Mouse (Mus musculus) lung, adult 2 months (tissue): ENCODE measurements around the gene Tmem176a. TPM values are rescaled to one million over a fixed set of nuclear protein-coding genes. Genes with fewer than 3 reads are reported as not detected.

Experiments used
- DNase-seq: peaks from one replicate; pipeline ENCODE4 v3.0.0; 2022
- H3K4me1 ChIP-seq: fragments of 200-500 bp; 2 replicates; pipeline ENCODE4 v1.6.1; 2011; ENCODE audit warnings: low read length; ENCODE audit not compliant: control insufficient read depth, insufficient read depth
- H3K4me3 ChIP-seq: fragments of 200-500 bp; replicated peaks from 2 replicates; pipeline ENCODE3; 2011; ENCODE audit warnings: low read depth, mild to moderate bottlenecking, control low read depth, low read length; ENCODE audit errors: extremely low read depth
- CTCF ChIP-seq: fragments of 200-500 bp; IDR thresholded peaks from 2 replicates; pipeline ENCODE4 v1.5.1; 2011; ENCODE audit warnings: mild to moderate bottlenecking, low read length, control low read depth; ENCODE audit not compliant: insufficient read depth
- POLR2A ChIP-seq: fragments of 200-500 bp; IDR thresholded peaks from 2 replicates; pipeline ENCODE4 v1.6.1; 2011; ENCODE audit warnings: low read depth, mild to moderate bottlenecking, control low read depth, low read length, borderline replicate concordance; ENCODE audit errors: extremely low read depth
- WGBS: fragments of 180-500 bp; shearing (Covaris S2); methylation state at CpG from one replicate; pipeline ENCODE4 v1.1.7; 2018; 5-methylcytosine and 5-hydroxymethylcytosine counted together
- polyA plus RNA-seq: library from polyadenylated mRNA; depleted of rRNA; stranded (reverse); fragments of >200 nt; gene quantifications from 2 replicates; pipeline ENCODE4 v1.2.3, GENCODE M21; 2012

The Tmem176a gene
- polyA plus RNA-seq, 1 experiment: 269 TPM

DNA sequence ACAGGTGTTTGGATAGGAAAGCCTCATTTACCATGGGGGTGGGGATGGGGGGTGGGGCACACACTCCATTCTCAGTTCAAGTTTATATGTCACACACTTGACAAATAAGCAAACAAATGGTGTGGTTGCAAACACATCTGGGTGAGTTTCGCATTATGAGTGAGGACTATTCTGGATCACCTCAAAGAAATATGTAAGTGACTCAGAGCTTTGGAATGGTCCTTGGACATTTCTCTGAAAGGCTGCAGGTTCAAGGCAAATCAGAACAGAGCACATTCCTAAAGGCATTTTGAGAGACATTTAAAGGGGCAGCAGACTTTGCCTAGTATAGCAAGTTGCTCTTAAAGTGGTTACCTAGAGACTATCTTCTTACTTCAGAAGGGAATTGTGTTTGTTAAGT lies 11.7 kb upstream of the Tmem176a start:
- no peak for DNase-seq
- peaks cover 13% of the 10 kb centered on the region for H3K4me1 ChIP-seq
- no peak overlapping the region for H3K4me3 ChIP-seq
- 29% methylated on average over 1 of the region's 1 CpGs for WGBS
- TF ChIP-seq CTCF (no peak), POLR2A (no peak)

DNA sequence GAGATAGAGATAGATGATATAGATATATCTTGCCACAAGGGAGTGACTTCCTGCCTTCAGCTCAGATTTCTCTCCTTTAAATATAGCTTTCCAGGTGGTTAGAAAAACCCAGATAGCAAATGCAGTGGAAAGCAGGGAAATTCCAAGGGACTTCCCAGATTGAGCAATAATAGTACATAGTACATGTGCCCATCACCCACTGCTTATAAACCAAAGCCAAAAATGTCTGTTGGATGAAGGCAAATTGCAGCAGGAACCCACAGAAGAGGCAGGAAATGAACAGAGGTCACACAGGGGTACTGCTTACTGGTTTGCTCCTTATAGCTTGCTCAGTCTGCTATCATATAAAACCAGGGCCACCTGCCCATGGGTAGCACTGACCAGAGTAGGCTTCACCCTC lies 11.1 kb upstream of the Tmem176a start:
- no peak for TF ChIP-seq CTCF
- TF ChIP-seq POLR2A: no peak
- no peak for DNase-seq
- Histone ChIP-seq H3K4me1 (peaks cover 11% of the 10 kb centered on the region), H3K4me3 (no peak overlapping the region)

DNA sequence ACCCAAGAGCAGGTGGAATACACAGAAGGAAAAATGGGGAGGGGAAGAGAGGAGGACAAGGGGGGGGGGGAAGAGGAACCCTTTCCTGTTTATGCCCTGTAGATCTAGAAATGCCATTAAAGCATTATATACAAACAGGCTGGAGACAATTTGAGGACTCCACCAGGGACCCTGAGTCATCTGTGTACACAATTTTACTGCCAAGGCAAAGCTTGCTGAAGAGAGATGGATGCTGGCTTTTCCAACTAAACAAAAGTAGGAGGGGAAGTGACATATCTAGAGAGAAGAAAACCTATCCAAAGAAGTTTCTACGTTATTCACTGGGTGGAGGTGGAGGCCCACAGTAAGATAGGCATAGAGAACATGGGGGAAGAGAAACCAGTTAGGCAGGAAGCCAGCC lies 10.5 kb upstream of the Tmem176a start:
- Histone ChIP-seq H3K4me1 (peaks cover 11% of the 10 kb centered on the region), H3K4me3 (no peak overlapping the region)
- no peak for DNase-seq
- no peak for TF ChIP-seq CTCF
- TF ChIP-seq POLR2A: no peak
- WGBS: 3% methylated on average over 1 of the region's 1 CpGs

DNA sequence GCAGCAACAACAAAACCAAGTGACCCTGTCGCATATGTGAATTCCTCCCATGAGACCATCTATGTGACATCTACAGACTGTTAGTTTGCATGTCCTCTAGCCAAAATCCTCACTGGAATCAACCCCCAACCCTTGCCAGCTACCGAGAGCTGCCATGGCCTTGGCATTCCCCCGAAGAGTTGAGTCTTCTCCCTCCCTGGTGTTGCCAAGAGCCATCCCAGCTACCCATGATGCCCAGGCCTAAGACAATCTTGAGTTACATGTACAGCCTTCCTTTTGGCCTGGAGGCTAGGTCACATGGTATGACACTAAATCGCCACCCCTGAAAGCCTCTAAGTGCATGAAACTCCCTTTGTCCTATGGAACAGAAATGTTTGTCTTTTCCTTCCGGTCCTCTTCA lies 9.6 kb upstream of the Tmem176a start:
- Histone ChIP-seq H3K4me1 (peaks cover 11% of the 10 kb centered on the region), H3K4me3 (no peak overlapping the region)
- no peak for TF ChIP-seq CTCF
- TF ChIP-seq POLR2A: no peak
- no peak for DNase-seq
- 72% methylated on average over 5 of the region's 5 CpGs for WGBS

DNA sequence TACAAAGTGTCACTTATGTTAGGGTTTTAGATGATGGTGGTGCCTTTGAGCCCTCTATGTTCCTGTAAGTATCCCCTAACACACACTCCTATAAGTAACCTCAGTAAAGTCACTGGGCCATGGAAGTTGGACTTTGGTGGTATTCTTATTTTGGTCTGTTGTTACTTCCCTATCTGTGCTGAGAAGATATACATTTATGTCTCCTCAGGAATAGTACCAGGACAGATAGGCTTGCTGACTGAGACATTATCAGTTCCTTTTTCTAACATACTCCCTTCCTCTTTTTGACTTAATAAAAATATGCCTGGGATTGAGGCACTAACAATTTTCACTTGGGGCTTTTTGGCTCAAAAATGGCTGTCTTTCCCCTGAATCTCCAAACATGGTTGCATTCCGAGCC lies 8.3 kb upstream of the Tmem176a start:
- DNase-seq: no peak
- 87% methylated on average over 1 of the region's 1 CpGs for WGBS
- TF ChIP-seq POLR2A (no peak; the same call in 1 of the 2 replicates), CTCF (no peak)
- Histone ChIP-seq H3K4me3 (no peak overlapping the region), H3K4me1 (peaks cover 11% of the 10 kb centered on the region)

DNA sequence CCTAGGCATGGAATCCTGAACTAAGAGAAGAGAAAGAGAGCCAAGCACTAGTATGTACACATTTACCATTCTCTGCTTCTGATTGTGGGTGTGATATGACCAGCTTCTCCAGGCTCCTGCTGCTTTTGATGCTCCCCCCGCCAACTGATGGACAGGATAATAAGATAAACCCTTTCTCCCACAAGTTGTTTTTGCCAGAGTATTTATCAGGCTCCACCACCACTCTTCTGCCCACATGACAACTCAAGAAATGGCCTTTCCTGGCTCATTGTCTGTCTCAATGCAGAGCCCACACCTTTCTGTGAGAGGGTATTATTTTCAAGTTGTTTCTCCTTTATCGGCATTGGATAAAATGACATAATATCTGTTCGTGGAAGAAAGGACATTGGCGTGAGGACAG lies 7.2 kb upstream of the Tmem176a start:
- TF ChIP-seq CTCF (no peak), POLR2A (no peak)
- WGBS: 95% methylated on average over 4 of the region's 4 CpGs
- DNase-seq: no peak
- H3K4me3 ChIP-seq: no peak overlapping the region
- peaks cover 13% of the 10 kb centered on the region for H3K4me1 ChIP-seq

DNA sequence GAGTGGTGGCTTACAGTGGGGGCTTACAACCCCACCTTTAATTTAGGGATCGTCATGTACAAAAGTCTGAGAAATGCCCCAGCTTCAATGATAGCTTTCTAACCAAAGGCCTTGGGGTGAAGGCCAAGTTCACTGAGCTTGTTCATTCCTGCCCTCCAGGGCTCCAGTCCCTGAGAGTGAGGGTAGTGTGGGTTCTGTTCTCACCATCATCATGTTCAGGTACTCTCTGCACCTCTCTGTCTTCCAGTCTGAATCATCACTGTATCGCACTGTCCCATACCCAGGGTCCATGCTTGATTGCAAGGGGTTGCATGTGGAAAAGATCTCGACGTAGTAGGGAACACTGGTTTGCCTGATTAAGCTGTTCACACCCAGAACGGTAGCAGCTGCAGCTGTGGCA lies 5.5 kb upstream of the Tmem176a start:
- no peak for DNase-seq
- WGBS: 83% methylated on average over 5 of the region's 5 CpGs
- no peak overlapping the region for H3K4me3 ChIP-seq
- H3K4me1 ChIP-seq: peaks cover 11% of the 10 kb centered on the region
- TF ChIP-seq CTCF (no peak), POLR2A (no peak)

- no peak for DNase-seq
- H3K4me1 ChIP-seq: peaks cover 5% of the 10 kb centered on the region; the same call in 1 of the 2 replicates
- no peak for TF ChIP-seq POLR2A
- no peak for TF ChIP-seq CTCF
- WGBS: 83% methylated on average over 5 of the region's 5 CpGs
- no peak overlapping the region for H3K4me3 ChIP-seq
Observed at GRCm38 (mm10) chr6:48836146-48836545, 4.6 kb upstream of the Tmem176a start.

DNA sequence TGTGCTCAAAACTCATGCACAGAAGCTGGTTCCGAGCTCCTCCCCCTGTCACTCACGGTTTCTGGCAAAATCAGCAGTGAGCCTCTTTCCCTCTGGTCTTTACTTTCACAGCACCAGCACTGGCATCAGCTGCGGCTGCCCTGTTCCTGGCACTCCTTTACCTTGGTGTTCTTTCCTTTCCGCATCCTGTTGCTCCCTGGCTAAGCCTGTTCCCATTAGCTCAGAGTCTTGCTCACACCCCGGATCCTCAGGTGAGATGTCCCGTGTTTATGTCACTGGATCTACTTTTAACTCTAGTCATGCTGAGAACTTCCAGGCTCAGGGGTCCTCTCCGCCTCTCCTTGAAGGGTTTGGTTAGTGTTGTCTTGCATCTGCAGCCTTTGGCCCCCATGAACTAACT lies 3.2 kb upstream of the Tmem176a start:
- no peak for DNase-seq
- 84% methylated on average over 7 of the region's 7 CpGs for WGBS
- TF ChIP-seq CTCF (no peak), POLR2A (no peak)
- Histone ChIP-seq H3K4me1 (peaks cover 11% of the 10 kb centered on the region; the same call in 1 of the 2 replicates), H3K4me3 (no peak overlapping the region)

DNA sequence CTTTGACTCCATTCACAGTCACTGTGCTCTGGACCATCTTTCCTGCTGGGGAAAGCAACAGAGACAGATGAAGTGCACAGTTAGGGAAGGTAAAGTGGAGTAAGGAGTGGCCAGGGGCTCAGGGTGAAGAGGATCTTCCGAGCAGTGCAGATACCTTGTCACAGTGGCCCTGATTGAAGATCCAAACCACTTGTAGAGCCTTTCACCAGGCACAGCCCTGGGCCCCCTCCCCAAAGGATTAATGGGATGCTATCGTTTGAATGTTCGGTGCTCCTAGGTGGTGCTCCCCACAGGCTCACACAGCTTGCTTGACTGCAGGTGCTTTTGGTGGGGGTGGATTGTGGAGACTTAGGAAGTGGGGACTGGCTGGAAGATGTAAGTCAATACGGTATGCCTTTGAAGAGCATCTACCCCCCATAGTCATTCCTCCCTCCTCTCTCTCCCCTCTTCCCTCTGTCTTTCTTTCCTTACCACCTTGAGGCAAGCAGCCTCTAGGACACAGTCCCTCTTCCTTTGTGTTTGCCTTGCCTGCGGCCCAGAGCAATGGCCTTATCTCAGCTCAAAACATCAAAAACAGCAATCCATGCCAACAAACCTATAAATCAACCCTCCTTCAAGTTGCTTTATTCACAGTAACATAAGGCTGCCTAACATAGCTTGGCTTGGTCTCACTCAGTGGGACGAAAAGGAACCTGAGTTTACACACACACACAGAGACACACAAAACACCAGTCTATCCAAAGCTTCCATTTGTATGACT lies 2.2 kb upstream of the Tmem176a start:
- DNase-seq: no peak
- TF ChIP-seq CTCF (no peak), POLR2A (no peak)
- WGBS: 53% methylated on average over 6 of the region's 6 CpGs
- Histone ChIP-seq H3K4me1 (peaks cover 14% of the 10 kb centered on the region), H3K4me3 (no peak overlapping the region)
